Mouse (Mus musculus): Measurements from ENCODE around the gene Alox12.

Alox12 gene

DNA sequence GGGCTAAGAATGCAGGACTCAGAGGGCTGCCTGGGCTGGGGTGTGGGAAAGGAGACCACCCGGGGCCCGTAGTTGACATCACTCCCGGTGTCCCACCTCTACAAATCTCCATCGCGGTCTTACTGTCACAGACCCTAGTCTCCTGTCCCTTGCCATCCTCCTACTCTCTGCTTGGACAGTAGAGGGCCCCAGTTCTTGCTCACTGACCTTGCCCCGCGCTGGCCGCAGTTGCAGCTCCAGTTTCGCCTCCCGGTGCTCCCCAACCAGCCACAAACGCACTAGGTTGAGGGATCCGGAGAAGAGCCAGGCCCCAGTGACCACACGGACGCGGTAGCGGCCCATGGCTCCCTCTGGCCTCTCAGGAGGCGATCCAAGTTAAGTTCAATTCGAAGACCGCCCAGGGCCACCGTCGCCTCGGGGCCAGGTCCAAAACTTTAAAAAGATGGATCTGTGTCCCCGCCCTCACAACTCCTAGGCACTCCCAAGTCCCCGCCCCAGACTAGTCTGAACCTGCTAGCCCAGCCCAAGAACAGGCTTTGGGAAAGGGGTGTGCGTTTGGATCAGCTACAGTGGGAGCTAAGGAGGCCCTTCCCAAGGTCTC is at the start of gene Alox12:
Gene Alox12, minus strand, starts transcription at position 423 of the 601 bp plus-strand sequence.
- no peak for DNase-seq (ENCODE audit: low spot score)

DNA sequence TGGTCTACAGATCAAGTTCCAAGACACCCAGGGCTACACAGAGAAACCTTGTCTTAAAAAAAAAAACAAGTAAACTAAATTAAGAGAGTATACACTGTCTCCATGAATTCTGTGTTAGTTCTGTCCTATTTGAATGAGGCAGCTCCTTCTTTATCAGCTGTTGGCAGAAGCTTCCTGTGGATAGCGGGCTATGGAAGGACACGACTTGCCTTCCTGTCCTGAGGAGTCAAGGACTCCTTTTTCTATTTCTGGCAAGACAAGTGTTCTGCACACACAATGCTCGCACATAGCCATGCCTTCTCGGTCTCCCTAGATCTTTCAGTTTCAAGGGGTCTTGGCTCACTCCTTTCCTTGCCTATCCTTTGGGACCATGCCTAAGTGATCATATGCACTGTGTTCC is 47.1 kb upstream of the Alox12 start:
- no peak for DNase-seq (ENCODE audit: low spot score)

DNA sequence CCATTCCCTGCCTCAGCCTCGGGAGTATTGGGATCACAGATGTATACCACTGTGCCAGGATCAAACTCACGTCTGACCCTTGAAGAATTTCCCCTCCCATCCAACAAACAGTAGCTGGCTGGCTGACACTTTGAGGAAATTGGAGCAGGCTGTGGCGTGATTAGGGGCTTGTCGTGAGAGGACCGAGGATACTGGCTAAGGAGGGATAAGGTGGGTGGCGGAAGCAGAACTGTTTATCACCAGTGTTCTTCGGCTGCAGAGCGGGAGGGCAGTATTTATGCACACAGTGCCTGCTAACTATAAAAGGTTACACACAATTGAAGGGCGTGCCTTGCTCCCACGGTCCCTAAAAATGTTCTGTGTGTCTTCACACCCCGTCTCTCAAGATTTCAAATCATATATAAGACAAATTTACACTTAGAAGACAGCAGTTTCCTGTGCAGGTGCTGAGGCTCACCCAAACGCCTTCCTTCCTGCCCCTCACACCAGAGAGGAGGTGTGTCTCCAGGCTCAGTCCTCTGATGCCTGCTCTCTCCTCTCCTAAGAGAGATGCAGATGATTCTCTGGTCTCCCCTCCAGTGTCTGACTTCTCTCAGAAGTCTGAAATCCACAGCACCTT is 42.8 kb upstream of the Alox12 start:
- no peak for DNase-seq (ENCODE audit: low spot score)

GRCm38 (mm10) chr11:70297405-70297804 is 42.3 kb upstream of the Alox12 start:
- DNase-seq (ENCODE audit: low spot score) = no peak

- DNase-seq (ENCODE audit: low spot score) = no peak
Measured at GRCm38 (mm10) chr11:70293881-70294280, 38.7 kb upstream of the Alox12 start.

- no peak for DNase-seq (ENCODE audit: low spot score)
Measured at GRCm38 (mm10) chr11:70291235-70291634, 36.1 kb upstream of the Alox12 start.

- DNase-seq (ENCODE audit: low spot score) = no peak
Measured at GRCm38 (mm10) chr11:70289236-70289635, 34.1 kb upstream of the Alox12 start.

- no peak for DNase-seq (ENCODE audit: low spot score)
Measured at GRCm38 (mm10) chr11:70288102-70288501, 32.9 kb upstream of the Alox12 start.

- DNase-seq (ENCODE audit: low spot score) = no peak
Measured at GRCm38 (mm10) chr11:70285686-70286085, 30.5 kb upstream of the Alox12 start.

- DNase-seq (ENCODE audit: low spot score) = no peak
Measured at GRCm38 (mm10) chr11:70284757-70285156, 29.6 kb upstream of the Alox12 start.

DNA sequence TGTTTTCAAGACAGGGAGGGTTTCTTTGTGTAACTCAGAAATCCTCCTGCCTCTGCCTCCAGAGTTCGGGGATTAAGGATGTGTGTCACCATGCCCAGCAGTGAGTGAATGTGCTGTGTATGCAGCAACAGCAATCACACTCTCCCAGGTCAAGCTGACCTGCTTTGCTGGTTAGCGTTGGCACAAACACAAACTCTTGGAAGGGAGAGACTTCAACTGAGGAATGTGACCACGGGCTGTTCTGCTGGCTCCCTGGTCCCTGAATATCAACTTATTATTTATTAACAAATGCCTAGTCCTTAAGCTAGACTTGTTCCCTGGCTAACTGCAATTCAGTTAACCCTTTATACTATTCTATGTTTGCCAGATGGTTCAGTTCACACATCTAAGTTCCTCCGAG is 28.5 kb upstream of the Alox12 start:
- DNase-seq (ENCODE audit: low spot score) = no peak

GRCm38 (mm10) chr11:70280441-70280840 is 25.3 kb upstream of the Alox12 start:
- DNase-seq (ENCODE audit: low spot score) = no peak

- no peak for DNase-seq (ENCODE audit: low spot score)
Measured at GRCm38 (mm10) chr11:70278961-70279360, 23.8 kb upstream of the Alox12 start.

DNA sequence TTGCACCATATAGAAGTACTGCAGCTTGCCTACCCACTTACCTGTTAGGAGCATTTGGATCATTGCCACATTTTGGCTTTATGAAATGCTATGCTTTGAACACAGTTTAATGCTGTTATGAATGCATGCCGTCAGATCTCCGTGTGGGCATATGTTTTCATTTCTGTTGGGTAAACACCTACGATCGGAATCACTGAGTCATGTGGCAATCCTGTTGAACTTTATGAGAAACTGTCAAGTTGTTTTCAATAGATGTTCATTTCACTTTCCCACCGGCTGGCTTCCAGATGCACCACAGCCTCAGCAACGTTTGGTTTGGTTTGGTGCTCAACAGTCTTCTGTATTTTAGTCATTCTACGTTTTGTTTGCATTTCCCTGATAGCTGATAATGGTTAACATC is 16.5 kb upstream of the Alox12 start:
- DNase-seq (ENCODE audit: low spot score) = no peak

DNA sequence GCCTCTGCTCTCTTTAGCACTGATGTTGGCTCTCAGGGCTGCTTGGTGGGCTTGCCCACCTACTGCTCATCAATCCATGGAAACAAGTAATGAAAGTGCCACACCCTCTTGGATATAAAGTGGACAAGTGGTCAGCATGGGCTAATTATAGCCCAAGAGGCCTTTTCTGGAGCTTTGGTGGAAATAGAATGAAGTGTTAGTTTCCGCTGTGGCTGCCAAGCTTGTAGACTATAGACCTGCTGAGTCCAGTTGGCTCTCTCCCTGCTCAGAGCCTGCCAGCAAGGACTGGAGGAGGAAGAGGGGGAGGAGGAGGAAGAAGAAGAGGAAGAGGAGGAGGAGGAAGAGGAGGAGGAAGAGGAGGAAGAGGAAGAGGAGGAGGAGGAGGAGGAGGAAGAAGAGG is 11.3 kb upstream of the Alox12 start:
- DNase-seq (ENCODE audit: low spot score) = no peak

GRCm38 (mm10) chr11:70265819-70266218 is 10.7 kb upstream of the Alox12 start:
- DNase-seq (ENCODE audit: low spot score) = no peak

GRCm38 (mm10) chr11:70265252-70265651 is 10.1 kb upstream of the Alox12 start:
- DNase-seq (ENCODE audit: low spot score) = no peak

DNA sequence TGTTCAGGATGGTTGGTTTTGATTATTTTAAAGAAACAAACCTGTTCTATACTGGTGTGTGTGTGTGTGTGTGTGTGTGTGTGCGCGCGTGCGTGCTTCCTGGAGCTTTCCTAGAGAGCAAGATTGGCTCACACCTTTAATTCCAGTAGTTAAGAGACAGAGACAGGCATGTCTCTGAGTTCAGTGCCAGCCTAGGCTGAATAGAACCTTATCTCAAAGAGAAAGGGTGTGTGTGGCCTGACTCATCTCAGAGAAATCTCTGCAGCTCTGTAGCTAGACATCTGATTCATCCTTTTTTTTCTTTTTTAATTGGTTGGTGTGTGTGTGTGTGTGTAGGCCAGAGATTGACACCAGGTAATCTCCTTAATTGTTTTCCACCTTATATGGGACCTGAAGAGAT is 3.9 kb upstream of the Alox12 start:
- DNase-seq (ENCODE audit: low spot score) = no peak

- no peak for DNase-seq (ENCODE audit: low spot score)
Measured at GRCm38 (mm10) chr11:70254337-70254736, 816 bp downstream of the Alox12 start.

DNA sequence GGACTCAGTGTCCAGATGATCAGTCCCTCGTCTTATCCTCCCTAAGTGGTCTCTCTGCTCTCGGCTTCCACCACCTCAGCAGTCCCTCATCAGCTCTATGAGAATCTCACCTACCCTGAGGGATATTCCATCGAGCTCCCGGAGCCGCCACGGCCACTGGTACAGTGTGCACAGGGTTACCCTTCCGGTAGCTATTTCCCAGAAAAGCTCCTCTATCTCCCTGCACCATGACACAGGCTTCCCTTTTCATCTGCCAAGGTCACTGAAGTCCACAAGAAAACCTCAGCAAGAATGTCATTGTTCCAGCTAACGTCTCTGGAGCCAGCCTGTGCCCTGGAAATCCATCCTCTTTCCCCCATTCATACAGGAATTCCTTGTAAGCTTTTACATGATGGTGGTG is 3.3 kb downstream of the Alox12 start:
- DNase-seq (ENCODE audit: low spot score) = no peak

- DNase-seq (ENCODE audit: low spot score) = no peak
Measured at GRCm38 (mm10) chr11:70250150-70250549, 5.0 kb downstream of the Alox12 start.

DNA sequence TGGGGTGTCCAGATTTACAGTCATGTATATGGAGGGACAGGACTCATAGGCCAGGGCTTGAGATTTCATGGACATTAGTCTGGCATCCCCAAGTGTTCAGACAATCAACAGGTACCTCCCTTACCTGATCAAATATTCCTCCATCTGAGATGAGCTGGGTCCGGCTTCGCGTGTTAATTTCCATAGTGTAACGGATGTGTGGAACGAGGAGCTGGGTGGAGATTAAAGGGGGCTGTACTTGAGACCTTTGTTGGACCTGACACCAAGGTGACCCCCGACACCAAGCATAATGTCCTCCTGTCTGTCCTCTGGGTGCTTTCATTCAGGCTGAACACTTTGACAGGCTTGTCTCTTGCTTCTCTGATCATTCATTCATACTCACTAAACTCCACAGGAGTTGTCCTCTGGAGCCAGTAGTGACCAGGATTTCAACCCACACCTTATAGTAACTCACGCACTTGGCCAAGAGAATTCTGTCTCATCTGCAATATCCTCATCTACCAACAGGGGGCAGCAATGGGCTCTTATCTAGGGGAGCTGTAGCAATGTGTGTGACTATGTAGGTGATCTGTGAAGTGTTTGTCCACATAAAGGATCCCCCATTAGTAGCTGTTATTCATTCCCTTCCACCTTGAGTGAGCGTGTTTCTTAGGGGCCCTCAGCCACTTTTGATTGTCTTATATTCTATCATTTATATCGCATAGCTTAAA is 7.9 kb downstream of the Alox12 start:
- DNase-seq (ENCODE audit: low spot score) = no peak

- DNase-seq (ENCODE audit: low spot score) = no peak
Measured at GRCm38 (mm10) chr11:70242591-70242990, 12.6 kb downstream of the Alox12 start.

Data from ovary, postnatal 10 days (tissue).